Mouse (Mus musculus): ENCODE results near the gene Baiap3.
"Not testable (repeated sequence)": the region's sequence is repeated elsewhere in the genome, so short reads cannot be mapped to it uniquely, and the experiment has no call there.

Baiap3 gene

DNA sequence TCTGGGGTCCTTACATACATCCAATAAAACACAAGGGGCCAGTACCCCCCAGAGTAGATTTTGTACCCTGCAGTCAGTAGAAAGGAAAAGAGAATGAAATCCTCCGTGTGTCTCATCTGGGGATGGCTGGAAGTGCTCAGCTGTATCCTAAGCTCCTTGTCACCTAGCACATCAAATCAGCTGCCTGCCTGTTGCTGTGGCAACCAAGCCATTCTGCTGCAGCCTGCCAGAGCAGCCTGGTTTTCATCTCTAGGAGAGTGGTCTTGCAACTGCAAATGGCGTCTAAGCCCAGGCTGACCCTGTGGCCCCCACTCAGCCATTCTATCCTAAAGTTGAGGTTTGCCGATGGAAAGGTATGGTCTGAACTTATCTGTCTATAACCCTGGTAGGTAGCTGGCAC lies 3.5 kb downstream of the Baiap3 start:
- in situ Hi-C loops (cut with MboI; ENCODE audit: low pct_unique_long_range_greater_than_20kb in 1 of 2, low sequenced_read_pairs in 2 of 2, unreplicated experiment in 1 of 2), result no loop called here

- in situ Hi-C loops (cut with MboI; ENCODE audit: low pct_unique_long_range_greater_than_20kb in 1 of 2, low sequenced_read_pairs in 2 of 2, unreplicated experiment in 1 of 2), result no loop called here
These were observed 5.9 kb downstream of the Baiap3 start for GRCm38 (mm10) chr17:25250181-25250835.

GRCm38 (mm10) chr17:25248033-25248750 lies 8.0 kb downstream of the Baiap3 start:
- in situ Hi-C loops (cut with MboI; ENCODE audit: low pct_unique_long_range_greater_than_20kb in 1 of 2, low sequenced_read_pairs in 2 of 2, unreplicated experiment in 1 of 2), result no loop called here

DNA sequence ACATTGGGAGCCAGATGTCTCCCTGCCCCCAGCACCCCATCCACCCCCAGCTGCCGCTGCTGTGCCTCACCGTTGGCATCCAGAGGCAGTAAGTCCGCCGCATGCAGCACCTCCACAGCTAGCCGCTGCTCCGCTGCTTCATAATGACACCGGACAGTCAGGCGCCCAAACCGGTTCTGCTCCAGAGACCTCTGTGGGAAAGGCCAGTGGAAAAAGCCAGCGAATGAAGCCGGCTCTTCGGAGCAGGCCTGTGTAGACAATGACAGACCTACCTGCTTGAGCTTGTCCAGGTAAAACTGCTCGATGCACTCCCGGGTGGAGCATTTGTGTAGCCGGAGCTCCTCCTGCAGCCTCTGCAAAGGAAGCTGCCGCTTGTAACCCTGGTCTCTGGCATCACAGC lies 11.9 kb downstream of the Baiap3 start:
- in situ Hi-C loops (cut with MboI; ENCODE audit: low pct_unique_long_range_greater_than_20kb in 1 of 2, low sequenced_read_pairs in 2 of 2, unreplicated experiment in 1 of 2), result no loop called here

DNA sequence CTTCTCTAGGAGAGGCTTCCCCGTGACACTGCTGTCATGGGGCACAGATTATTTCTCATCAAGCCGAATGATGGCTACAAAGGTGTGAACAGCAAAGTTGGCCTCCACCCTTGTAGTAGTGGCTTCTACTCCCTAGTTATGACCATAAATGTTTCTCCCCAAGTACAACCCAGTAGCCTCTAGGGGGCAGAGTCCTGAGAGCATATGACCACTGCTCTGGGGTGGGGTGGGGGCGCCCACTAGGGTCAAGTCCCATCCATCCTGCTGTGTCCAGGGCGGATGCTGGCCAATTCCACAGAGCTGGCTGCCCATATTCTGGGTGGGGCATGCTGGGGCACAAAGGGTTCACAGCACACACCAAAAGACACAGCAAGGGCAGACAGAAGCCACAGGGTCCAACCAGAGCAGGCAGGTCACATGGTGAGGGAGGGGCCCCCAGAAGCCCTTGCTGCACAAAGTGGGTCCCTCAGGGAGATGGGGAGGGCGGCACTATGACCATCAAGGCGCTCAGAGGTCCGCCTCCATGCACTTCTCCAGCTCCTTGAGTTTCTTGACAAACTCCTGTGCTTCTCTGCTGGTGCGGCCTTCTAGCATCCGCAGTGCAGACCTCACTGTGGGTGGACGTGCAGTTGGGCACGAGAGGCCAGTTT lies 12.9 kb downstream of the Baiap3 start:
- in situ Hi-C loops (cut with MboI; ENCODE audit: low pct_unique_long_range_greater_than_20kb in 1 of 2, low sequenced_read_pairs in 2 of 2, unreplicated experiment in 1 of 2), result no loop called here

- in situ Hi-C loops (cut with MboI; ENCODE audit: low pct_unique_long_range_greater_than_20kb in 1 of 2, low sequenced_read_pairs in 2 of 2, unreplicated experiment in 1 of 2), result no loop called here
These were observed 16.2 kb downstream of the Baiap3 start, which contains the start of the genes Gnptg and Tsr3 for GRCm38 (mm10) chr17:25239695-25240636. TSS of gene Gnptg (minus strand) at chr17:25240124. TSS of gene Tsr3 (plus strand) at chr17:25240170.

- in situ Hi-C loops (cut with MboI; ENCODE audit: low pct_unique_long_range_greater_than_20kb in 1 of 2, low sequenced_read_pairs in 2 of 2, unreplicated experiment in 1 of 2), result no loop called here
These were observed 20.5 kb downstream of the Baiap3 start for GRCm38 (mm10) chr17:25235635-25236034.

DNA sequence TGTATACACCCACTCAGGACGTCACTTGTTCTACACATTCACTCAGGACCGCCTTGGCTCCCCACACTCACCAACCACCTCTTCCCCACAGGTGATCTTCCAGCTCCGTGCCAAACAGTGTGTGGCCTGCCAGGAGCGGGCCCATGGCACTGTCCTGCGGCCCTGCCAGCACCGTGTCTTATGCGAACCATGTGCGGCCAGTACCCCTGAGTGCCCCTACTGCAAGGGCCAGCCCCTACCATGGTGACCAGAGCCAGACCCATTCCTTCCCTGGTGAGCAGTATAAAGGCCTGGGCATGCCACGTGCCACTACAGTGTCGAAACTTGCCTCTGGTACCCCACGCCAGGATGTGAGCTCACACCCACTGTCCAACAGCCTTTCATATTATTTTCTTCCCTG lies 24.5 kb downstream of the Baiap3 start:
- in situ Hi-C loops (cut with MboI; ENCODE audit: low pct_unique_long_range_greater_than_20kb in 1 of 2, low sequenced_read_pairs in 2 of 2, unreplicated experiment in 1 of 2), result not testable (repeated sequence)

DNA sequence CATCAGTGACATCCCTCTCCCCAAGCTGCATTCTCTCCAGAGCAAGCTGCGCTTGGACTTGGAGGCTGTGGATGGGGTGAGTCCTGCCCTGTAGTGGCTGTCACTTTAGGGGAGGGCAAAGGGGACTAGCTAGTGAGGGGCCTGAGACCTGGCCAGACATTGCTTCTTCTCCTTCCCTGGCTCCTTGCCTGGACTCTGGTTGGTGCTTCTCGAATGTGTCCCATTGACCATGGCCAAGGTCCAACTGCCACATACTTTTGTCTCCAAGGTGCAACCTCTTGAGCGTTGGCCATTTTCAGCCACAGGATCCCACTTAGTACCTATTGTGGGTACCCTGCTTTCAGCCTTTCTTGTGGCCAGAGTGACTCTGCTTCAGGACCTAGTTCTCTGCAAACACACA lies 25.5 kb downstream of the Baiap3 start:
- in situ Hi-C loops (cut with MboI; ENCODE audit: low pct_unique_long_range_greater_than_20kb in 1 of 2, low sequenced_read_pairs in 2 of 2, unreplicated experiment in 1 of 2), result no loop called here

- in situ Hi-C loops (cut with MboI; ENCODE audit: low pct_unique_long_range_greater_than_20kb in 1 of 2, low sequenced_read_pairs in 2 of 2, unreplicated experiment in 1 of 2), result not testable (repeated sequence)
These were observed 26.0 kb downstream of the Baiap3 start for GRCm38 (mm10) chr17:25230014-25230655.

DNA sequence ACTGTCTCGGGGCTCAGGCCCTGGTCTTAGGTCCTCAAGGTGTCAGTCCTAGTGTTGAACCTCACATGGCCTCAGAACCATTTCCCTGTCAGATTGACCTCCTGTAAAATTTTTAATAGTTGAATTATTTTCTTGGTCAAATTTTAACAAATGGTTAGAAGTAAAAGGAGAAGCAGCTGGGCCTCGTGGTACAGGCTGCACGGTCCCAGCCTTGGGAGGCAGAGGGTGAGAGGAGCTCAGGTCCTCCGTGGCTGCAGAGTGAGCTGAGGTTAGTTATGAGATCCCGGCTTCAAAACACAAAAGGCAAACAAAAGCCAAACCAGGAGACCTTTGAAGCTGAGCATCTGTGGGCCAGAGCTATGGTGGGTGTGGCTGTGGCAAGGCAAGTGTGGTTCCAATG lies 28.2 kb downstream of the Baiap3 start:
- in situ Hi-C loops (cut with MboI; ENCODE audit: low pct_unique_long_range_greater_than_20kb in 1 of 2, low sequenced_read_pairs in 2 of 2, unreplicated experiment in 1 of 2), result no loop called here

DNA sequence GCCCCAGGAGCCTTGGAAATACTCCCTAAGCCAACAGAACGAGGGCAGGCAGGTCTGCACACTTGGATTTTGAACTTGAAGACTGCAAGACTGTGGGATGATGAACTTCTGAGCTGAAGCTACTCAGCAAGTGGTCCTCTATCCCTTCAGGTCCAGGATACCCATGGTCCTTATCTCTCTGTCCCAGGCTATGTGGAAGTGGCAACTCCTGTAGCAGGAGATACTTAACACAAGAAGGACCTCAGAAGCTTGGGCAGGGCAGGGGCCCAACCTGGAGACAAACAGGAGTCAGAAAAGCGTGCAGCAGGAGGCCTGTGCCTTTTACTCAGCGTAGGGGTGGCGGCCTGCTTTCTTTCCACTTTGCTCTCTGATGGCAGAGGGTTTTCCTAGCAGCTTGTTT lies 30.5 kb downstream of the Baiap3 start:
- in situ Hi-C loops (cut with MboI; ENCODE audit: low pct_unique_long_range_greater_than_20kb in 1 of 2, low sequenced_read_pairs in 2 of 2, unreplicated experiment in 1 of 2), result no loop called here

DNA sequence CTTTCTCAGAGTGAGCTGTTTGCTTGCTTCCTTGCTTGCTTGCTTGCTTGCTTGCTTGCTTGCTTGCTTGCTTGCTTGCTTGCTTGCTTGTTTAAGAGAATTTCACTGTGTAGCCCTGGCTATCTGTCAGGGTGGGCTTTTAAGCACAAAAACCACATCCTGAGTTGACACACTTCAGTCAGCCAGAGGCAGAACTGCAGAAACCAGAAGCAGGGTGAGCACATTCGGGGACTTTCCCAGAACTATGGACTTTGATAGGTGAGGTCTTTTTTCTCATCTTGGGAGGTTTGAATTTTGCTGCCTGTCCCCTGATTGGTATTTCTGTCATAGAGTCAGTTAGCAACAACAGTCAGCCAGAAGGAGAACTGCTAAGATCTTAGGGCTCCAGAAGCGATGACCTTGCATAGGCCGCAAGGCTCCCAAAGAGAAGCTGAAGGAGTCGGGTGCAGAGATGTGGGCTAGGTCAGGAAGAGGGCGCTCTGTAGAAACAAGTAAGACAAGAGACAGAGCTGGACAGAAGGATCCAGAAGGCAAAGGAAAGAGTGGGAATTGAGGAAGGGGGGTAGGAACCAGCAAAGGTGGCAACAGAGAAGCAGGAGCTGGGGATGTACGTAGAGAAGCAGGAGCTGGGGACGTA lies 31.5 kb downstream of the Baiap3 start:
- in situ Hi-C loops (cut with MboI; ENCODE audit: low pct_unique_long_range_greater_than_20kb in 1 of 2, low sequenced_read_pairs in 2 of 2, unreplicated experiment in 1 of 2), result no loop called here

GRCm38 (mm10) chr17:25222951-25223601 lies 33.1 kb downstream of the Baiap3 start:
- in situ Hi-C loops (cut with MboI; ENCODE audit: low pct_unique_long_range_greater_than_20kb in 1 of 2, low sequenced_read_pairs in 2 of 2, unreplicated experiment in 1 of 2), result no loop called here

GRCm38 (mm10) chr17:25222504-25222940 lies 33.6 kb downstream of the Baiap3 start:
- in situ Hi-C loops (cut with MboI; ENCODE audit: low pct_unique_long_range_greater_than_20kb in 1 of 2, low sequenced_read_pairs in 2 of 2, unreplicated experiment in 1 of 2), result not testable (repeated sequence)

GRCm38 (mm10) chr17:25221821-25222503 lies 34.2 kb downstream of the Baiap3 start:
- in situ Hi-C loops (cut with MboI; ENCODE audit: low pct_unique_long_range_greater_than_20kb in 1 of 2, low sequenced_read_pairs in 2 of 2, unreplicated experiment in 1 of 2), result no loop called here

DNA sequence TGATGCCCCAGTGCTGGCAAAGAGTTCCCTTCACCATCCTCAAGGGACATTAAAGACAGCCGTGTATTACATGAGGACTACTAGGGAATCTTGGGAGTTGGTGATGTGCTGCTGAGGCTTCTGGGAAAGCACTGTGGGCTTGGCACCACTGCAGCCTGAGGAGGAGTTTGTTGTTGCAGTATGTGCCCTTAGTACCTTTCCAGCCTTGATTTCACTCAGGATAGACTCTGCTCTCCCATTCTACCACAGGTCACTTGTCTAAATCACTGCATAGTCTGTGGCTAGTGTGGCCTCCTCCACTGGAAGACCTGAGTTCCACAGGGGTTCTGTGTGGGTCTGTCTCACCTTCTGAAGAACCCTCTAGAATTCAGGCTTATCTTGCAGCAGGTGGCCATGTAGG lies 35.4 kb downstream of the Baiap3 start:
- in situ Hi-C loops (cut with MboI; ENCODE audit: low pct_unique_long_range_greater_than_20kb in 1 of 2, low sequenced_read_pairs in 2 of 2, unreplicated experiment in 1 of 2), result no loop called here

Data from mouse embryonic stem cell (cell line).